Mouse (Mus musculus) midbrain, embryonic 11.5 days (tissue): ENCODE measurements at regions not wholly inside any gene's neighbourhood (a gene's known extent, or its start where the extent isn't known, plus 50 kb on each side); places are given as distances from the start of the nearest gene placed in this dataset.

Experiments used
- ATAC-seq: fragments of 200-750 bp; cut with Nextera tagmentation; 2 replicates; pipeline ENCODE4 v1.8.0; 2017; ENCODE audit warnings: moderate TSS enrichment, moderate library complexity; ENCODE audit not compliant: low FRiP score
- DNase-seq: peaks from one replicate; pipeline ENCODE4 v3.0.0; 2015; ENCODE audit warnings: low spot score; ENCODE audit errors: missing footprints
- H3K27ac ChIP-seq: fragments of 300-500 bp; sonication (generic); 2 replicates; pipeline ENCODE4 v1.5.1; 2014; ENCODE audit warnings: low read depth, low read length
- H3K27me3 ChIP-seq: fragments of 300-500 bp; sonication (generic); 2 replicates; pipeline ENCODE4 v1.6.1; 2014; ENCODE audit warnings: mild to moderate bottlenecking, low read length, moderate library complexity, mixed read lengths; ENCODE audit not compliant: control insufficient read depth, insufficient read depth
- H3K36me3 ChIP-seq: fragments of 300-500 bp; sonication (generic); 2 replicates; pipeline ENCODE4 v1.6.1; 2014; ENCODE audit warnings: mild to moderate bottlenecking, low read length, moderate library complexity, mixed read lengths; ENCODE audit not compliant: control insufficient read depth, insufficient read depth
- H3K4me1 ChIP-seq: fragments of 300-500 bp; sonication (generic); 2 replicates; pipeline ENCODE4 v1.6.1; 2014; ENCODE audit warnings: low read length; ENCODE audit not compliant: control insufficient read depth, insufficient read depth
- H3K4me2 ChIP-seq: fragments of 300-500 bp; sonication (generic); 2 replicates; pipeline ENCODE4 v1.6.1; 2014; ENCODE audit warnings: mild to moderate bottlenecking, moderate library complexity
- H3K4me3 ChIP-seq: fragments of 300-500 bp; sonication (generic); 2 replicates; pipeline ENCODE4 v1.5.1; 2014; ENCODE audit warnings: low read depth, low read length
- H3K9ac ChIP-seq: fragments of 300-500 bp; sonication (generic); 2 replicates; pipeline ENCODE4 v1.6.1; 2014; ENCODE audit warnings: low read length
- H3K9me3 ChIP-seq: fragments of 300-500 bp; sonication (generic); 2 replicates; pipeline ENCODE4 v1.6.1; 2016; ENCODE audit warnings: low read length; ENCODE audit not compliant: control insufficient read depth
- WGBS: fragments of 180-500 bp; shearing (Covaris S2); extraction: QIAGEN DNeasy Blood & Tissue Kit; methylation state at CpG from one replicate; pipeline ENCODE4 v1.1.7; 2014; 5-methylcytosine and 5-hydroxymethylcytosine counted together

DNA sequence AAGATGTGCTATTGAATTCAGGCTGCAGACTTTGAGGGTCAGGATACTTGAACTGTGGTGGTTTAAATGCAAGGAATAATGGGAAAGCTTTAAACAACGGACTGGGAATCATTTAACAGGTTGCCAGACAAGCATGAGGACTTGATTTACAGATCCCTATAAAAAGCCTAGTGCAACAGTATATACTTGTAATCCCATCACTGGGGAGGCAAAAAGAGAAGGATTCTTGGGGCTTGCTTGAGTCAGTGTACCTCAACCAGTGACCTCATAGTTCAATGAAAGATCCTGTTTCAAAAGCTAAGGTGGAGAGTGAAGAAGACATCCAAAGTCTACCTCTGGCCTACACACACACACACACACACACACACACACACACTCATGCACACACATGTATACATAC, 99.8 kb downstream of the Lrrn1 start:
- Histone ChIP-seq H3K4me3 (no peak overlapping the region), H3K4me2 (no peak overlapping the region), H3K9me3 (no peaks in the 10 kb centered on the region), H3K4me1 (no peaks in the 10 kb centered on the region), H3K27me3 (no peaks in the 10 kb centered on the region), H3K27ac (no peak overlapping the region), H3K36me3 (no peaks in the 10 kb centered on the region), H3K9ac (no peak overlapping the region)
- WGBS = 97% methylated on average over 1 of the region's 1 CpGs
- ATAC-seq (no peak), DNase-seq (no peak)

GRCm38 (mm10) chr6:107645751-107646150, 116.2 kb downstream of the Lrrn1 start:
- WGBS = 68% methylated on average over 2 of the region's 2 CpGs
- H3K9me3 ChIP-seq = no peaks in the 10 kb centered on the region
- no peaks in the 10 kb centered on the region for H3K4me1 ChIP-seq
- no peak overlapping the region for H3K4me2 ChIP-seq
- H3K36me3 ChIP-seq = no peaks in the 10 kb centered on the region
- H3K27me3 ChIP-seq = no peaks in the 10 kb centered on the region
- DNase-seq (peak; percentile 19), ATAC-seq (no peak)
- no peak overlapping the region for H3K4me3 ChIP-seq
- no peak overlapping the region for H3K27ac ChIP-seq
- no peak overlapping the region for H3K9ac ChIP-seq

DNA sequence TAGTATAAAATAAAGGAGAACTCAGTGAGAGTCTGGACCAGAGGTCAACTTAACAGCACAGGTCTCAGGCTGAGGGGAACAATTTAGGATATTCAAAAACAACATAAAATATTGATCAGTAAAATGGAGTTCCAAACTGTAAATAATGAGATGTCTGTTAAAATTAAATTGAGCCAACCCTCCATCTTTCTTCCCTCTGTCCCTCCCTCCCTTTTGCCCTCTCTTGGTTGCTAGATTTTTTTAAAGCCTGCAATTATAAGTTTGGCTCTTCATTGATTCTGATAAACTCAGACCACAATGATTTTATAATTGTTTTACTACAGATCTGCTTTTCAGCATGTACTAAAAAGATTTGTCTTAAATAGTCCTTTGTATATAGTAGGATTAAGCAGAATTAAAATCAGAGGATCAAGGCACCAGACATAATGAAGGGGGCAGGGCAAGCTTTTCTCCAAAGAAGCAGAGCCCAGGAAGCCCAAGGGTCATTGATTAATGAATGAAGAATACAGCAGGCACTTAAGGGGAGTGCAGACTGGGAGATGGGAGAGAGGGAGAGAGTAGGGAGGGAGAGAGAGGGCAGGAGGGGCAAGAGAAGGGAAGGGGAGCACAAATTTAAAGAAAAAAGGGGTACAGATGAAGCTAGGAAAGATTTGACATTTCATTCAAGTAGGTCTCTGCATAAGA, 124.4 kb downstream of the Lrrn1 start:
- Histone ChIP-seq H3K27me3 (no peaks in the 10 kb centered on the region; the same call in 1 of the 2 replicates), H3K4me2 (no peak overlapping the region), H3K4me1 (peaks cover 6% of the 10 kb centered on the region; the same call in 1 of the 2 replicates), H3K4me3 (no peak overlapping the region), H3K9me3 (no peaks in the 10 kb centered on the region), H3K27ac (no peak overlapping the region), H3K36me3 (no peaks in the 10 kb centered on the region), H3K9ac (no peak overlapping the region)
- DNase-seq (peak; percentile 80), ATAC-seq (peak; percentile 91)

DNA sequence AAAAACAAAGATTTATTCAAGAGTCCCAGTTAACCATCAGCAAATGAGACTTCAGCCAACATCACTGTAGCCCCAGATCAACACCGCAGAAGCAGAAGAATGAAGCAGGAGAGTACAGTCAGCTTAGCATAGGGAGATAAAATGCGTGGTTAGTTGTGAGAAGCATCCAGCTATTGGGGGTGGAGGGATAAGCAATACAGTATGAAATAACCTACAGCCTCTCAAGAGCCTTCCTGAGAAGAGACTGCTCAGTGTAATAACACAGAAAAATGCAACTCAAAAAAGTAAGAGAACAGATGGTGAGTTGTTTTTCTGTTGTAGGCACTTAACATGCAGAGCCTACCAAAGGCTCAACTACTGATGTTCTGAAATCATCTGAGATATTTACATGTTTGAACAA, 128.2 kb downstream of the Lrrn1 start:
- ATAC-seq = no peak
- Histone ChIP-seq H3K9me3 (no peaks in the 10 kb centered on the region), H3K27me3 (no peaks in the 10 kb centered on the region; the same call in 1 of the 2 replicates), H3K4me2 (no peak overlapping the region), H3K9ac (no peak overlapping the region), H3K36me3 (no peaks in the 10 kb centered on the region), H3K27ac (no peak overlapping the region), H3K4me1 (peaks cover 6% of the 10 kb centered on the region; the same call in 1 of the 2 replicates), H3K4me3 (no peak overlapping the region)
- DNase-seq = no peak
- 88% methylated on average over 2 of the region's 2 CpGs for WGBS

GRCm38 (mm10) chr6:107661009-107661764, 131.6 kb downstream of the Lrrn1 start:
- ATAC-seq = no peak
- WGBS = 75% methylated on average over 5 of the region's 5 CpGs
- Histone ChIP-seq H3K4me1 (no peaks in the 10 kb centered on the region), H3K36me3 (no peaks in the 10 kb centered on the region), H3K9ac (no peak overlapping the region), H3K4me2 (no peak overlapping the region), H3K27me3 (no peaks in the 10 kb centered on the region), H3K27ac (no peak overlapping the region), H3K4me3 (no peak overlapping the region), H3K9me3 (no peaks in the 10 kb centered on the region)
- peak; percentile 66 for DNase-seq

- H3K4me3 ChIP-seq = no peak overlapping the region
- DNase-seq (peak; percentile 59), ATAC-seq (no peak)
- H3K9ac ChIP-seq = no peak overlapping the region
- H3K27ac ChIP-seq = no peak overlapping the region
- 85% methylated on average over 4 of the region's 4 CpGs for WGBS
- H3K27me3 ChIP-seq = no peaks in the 10 kb centered on the region
- H3K9me3 ChIP-seq = no peaks in the 10 kb centered on the region
- H3K4me2 ChIP-seq = no peak overlapping the region
- no peaks in the 10 kb centered on the region for H3K36me3 ChIP-seq
- no peaks in the 10 kb centered on the region for H3K4me1 ChIP-seq
These were observed 169.7 kb downstream of the Lrrn1 start for GRCm38 (mm10) chr6:107699298-107699697.

- H3K27me3 ChIP-seq = no peaks in the 10 kb centered on the region
- no peak overlapping the region for H3K4me3 ChIP-seq
- DNase-seq (no peak), ATAC-seq (no peak)
- no peak overlapping the region for H3K9ac ChIP-seq
- no peaks in the 10 kb centered on the region for H3K36me3 ChIP-seq
- no peaks in the 10 kb centered on the region for H3K9me3 ChIP-seq
- H3K4me1 ChIP-seq = no peaks in the 10 kb centered on the region; the same call in 1 of the 2 replicates
- 83% methylated on average over 2 of the region's 2 CpGs for WGBS
- H3K4me2 ChIP-seq = no peak overlapping the region
- H3K27ac ChIP-seq = no peak overlapping the region
These were observed 178.6 kb downstream of the Lrrn1 start for GRCm38 (mm10) chr6:107708185-107708584.

DNA sequence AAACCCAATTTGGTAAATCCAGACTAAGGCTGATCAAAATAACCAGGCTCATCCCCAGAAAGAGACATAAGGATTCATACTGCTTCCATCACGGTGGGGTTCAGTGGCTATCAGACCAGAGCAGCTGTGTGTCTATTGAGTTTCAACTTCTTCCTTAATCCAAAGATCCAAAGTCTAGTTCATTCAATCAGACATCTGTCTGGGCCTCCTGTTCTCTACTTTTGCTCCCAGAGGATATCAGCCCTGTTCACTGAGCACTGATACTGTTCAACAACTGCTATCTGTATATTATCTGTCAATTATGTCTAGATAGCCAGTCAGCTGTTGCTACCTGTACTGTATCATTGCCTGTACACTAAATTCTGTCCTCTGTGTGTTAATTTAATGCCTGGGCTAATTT, 179.0 kb downstream of the Lrrn1 start:
- ATAC-seq (no peak), DNase-seq (no peak)
- Histone ChIP-seq H3K9me3 (no peaks in the 10 kb centered on the region), H3K27ac (no peak overlapping the region), H3K27me3 (no peaks in the 10 kb centered on the region), H3K4me2 (no peak overlapping the region), H3K36me3 (no peaks in the 10 kb centered on the region), H3K4me1 (no peaks in the 10 kb centered on the region; the same call in 1 of the 2 replicates), H3K4me3 (no peak overlapping the region), H3K9ac (no peak overlapping the region)
- 77% methylated on average over 1 of the region's 1 CpGs for WGBS

- no peaks in the 10 kb centered on the region for H3K27me3 ChIP-seq
- H3K4me2 ChIP-seq = no peak overlapping the region
- no peak for ATAC-seq
- no peak overlapping the region for H3K4me3 ChIP-seq
- DNase-seq = peak; percentile 85
- no peak overlapping the region for H3K27ac ChIP-seq
- no peak overlapping the region for H3K9ac ChIP-seq
- no peaks in the 10 kb centered on the region for H3K36me3 ChIP-seq
- H3K4me1 ChIP-seq = no peaks in the 10 kb centered on the region; the same call in 1 of the 2 replicates
- WGBS = 81% methylated on average over 5 of the region's 5 CpGs
- no peaks in the 10 kb centered on the region for H3K9me3 ChIP-seq
These were observed 180.8 kb downstream of the Lrrn1 start for GRCm38 (mm10) chr6:107710360-107710759.
